Mouse (Mus musculus): ENCODE results near the gene Zfp382. TPM values are rescaled to one million over a fixed set of nuclear protein-coding genes. Genes with fewer than 3 reads are reported as not detected.
A peak's percentile ranks its signal among the peaks of the same experiment; 100 is the strongest.
"Not testable (repeated sequence)": the region's sequence is repeated elsewhere in the genome, so short reads cannot be mapped to it uniquely, and the experiment has no call there.

The Zfp382 gene
- 10 to 100 TPM; 10.5 to 11.0 TPM for total RNA-seq (2021)

DNA sequence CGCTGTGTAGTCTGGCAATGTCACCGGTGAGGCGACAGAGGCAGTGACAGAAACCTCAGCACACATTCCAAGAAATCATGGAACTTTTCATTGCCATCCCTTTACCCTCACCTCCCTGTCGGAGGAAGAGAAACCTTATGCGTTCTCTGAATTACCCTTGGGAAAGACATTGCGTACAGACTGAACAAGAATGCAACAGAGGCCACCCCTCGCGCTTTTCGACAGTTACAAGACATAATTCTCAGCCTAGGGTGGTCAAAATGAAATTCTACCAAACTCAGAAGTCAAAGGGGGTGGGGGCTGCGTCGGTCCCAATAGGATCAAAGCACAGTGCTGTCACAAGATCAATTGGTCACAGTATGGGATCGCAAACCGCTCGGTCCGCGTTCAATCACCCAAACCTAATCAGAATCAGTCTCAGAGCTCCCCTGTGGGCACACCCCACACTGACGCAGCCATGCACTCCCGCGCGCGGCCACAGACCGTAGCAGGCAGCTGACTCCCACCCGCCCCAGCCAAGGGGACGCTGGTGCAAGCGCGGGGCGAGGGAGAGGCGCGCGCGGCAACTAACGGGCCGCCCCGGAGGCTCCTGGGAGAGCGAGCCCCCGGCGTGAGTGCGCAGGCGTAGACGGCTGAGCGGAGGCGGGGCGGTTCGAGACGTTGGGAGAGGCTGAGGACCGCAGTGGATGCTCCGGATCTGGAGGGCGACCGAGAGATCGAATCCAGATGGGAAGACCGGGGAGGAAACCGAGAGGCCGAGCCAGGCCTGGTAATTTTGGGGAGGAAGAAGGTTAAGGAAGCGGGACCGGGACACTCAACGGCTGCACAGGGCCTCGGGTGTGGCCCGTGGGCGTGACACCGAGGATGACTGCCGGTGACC lies at the start of gene Zfp382:
Gene Zfp382, plus strand, starts transcription at position 635 of the 880 bp plus-strand sequence.
- DNase-seq = peak; percentile 94

DNA sequence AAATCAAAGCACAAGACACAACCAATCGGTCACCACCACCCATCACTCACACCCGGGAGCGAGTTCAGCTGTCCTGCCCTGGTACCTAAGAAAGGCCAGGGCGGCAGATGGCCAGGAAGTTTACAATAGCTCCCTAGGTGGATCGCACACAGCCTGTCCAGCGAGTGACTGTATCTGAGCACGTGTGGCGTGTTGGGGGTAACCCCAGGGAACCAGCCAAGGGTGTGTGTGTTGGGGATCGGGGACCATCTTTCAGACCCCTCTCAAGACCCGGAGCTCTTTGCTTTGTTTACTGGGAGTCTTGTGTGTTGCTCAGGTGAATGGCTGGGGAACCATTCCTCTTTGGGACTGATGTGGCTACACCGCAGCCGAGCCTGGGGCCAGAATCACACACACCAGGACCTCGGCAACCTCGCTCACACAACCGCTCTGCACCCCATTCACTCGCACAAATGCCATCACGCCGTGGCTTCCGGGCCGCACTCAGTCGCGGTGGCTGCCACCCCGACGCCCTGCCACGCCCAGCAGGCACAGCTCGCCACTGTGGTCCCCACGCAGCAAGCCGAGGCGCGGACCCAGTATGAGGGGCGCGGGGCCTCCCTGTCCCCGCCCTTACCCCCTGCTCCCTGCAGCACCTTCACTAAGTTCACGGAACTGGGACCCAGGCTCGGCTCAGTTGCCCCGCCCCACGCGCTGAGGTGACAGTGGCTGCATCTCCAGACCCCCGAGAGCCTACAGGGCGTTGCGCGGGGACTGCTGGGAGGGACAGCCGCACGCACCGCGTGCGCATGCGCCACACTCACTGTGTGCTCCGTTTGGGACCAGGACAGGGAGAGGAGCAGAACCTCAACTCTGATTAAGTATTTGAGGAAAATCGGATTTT lies 49.4 kb upstream of the Zfp382 start, which contains the start of gene Zfp82:
Gene Zfp82, minus strand, starts transcription at position 755 of the 883 bp plus-strand sequence.
- peak; percentile 82 for DNase-seq

DNA sequence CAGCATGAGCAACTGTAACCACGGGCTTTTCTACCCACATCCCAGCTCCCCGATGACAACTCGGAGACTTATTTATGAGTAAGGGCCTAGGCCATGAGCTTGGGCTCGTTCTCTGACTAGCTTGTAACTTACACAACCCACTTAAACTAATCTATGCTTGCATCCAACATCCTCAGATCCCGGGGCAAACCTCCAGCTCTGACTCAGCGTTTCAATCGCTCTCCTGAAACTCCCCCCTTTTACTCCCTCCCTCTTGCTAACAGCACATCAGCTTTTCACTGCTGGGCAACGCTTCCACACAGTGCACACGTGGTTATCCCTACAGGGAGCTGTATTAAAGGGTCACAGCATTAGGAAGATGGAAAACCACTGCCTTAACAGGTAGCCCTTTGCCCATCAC lies 35.2 kb upstream of the Zfp382 start:
- no peak for DNase-seq

DNA sequence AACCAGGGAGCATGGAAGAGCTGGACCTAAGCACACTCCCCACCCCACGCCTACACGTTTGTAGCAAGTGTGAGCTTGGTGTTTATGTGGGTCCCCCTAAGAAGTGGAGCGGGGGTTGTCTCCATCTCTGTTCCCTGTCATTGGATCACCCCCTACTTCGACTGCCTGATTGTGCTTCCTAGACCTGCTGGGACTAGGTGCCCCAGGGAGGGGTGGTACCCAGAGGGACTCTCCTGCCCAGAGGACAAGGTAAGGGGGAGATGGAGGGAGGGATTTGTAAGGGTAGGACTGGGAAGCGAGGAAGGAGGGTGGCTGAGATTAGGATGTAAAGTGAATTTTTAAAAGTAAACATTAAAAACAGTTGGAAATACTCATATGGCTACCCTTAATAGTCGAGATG lies 32.3 kb upstream of the Zfp382 start:
- no peak for DNase-seq

DNA sequence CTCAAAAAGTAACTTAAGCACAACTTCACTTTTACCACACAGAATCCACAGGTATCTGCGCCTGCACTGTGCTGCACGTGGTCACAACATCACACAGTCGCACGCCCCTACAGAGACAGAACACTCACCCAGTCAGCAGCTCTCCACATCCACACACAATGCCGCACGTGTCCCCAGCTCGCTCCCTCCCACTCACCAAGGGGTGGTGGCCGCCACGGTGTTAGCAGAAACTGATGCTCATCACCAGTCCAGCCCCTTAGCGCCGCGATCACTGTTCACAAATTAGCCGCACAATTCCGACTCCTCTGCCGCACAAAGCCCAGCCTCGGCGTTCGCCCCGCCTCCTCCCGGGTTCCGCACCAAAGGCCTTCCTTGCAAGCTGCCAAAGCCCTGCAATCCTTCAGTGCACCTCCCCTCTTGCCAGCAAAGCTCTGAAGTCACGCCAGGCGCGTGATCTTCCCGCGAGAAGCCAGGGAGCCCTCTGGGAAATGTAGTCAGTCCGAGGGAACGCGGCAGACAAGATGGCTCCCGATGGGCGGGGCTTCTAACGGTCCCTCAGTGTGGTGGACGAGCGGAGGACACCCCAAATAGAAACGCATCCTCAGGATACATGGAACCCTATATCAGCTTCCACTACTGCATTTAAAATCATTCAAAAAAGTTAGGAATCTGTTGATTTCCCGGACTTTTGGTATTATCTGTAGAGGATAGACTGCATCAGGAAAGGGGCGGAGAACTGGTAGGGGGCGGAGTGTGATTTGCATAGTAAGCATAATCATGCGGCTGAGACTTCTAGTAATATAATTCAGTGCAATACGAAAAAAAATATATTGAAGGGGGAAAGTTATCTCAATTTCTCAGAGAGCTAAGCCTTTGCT lies 31.4 kb upstream of the Zfp382 start, which contains the start of the genes Gm26920 and Zfp566:
Gene Gm26920, minus strand, starts transcription at position 319 of the 878 bp plus-strand sequence.
Gene Zfp566, minus strand, starts transcription at position 436 of the 878 bp plus-strand sequence.
- peak; percentile 97 for DNase-seq

DNA sequence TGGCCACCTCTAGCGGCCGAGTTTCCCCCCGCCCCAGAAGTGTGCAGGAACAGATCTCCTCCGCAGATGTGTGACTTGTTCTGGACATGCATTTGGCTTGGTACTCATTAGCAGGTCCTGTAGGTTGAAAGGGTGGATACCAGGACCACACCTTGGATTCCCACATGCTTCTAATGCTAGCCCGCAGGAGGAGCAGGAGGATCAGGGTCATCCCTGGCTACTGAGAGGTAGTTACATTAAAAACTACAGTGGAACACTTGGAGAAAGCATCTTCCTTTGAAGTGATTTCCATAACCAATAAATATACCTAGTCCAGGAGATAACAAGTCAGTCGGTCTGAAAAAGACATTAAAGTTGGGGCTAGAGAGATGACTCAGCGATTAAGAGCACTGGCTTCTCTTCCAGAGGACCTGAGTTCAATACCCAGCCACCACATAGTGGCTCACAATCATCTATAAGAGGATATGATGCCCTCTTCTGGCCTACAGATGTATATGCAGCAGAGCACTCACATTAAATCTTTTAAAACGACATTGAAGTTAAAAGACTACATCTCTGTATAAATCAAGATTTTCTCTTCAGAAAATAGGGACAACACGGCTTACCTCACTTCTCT lies 30.7 kb upstream of the Zfp382 start:
- DNase-seq = no peak

DNA sequence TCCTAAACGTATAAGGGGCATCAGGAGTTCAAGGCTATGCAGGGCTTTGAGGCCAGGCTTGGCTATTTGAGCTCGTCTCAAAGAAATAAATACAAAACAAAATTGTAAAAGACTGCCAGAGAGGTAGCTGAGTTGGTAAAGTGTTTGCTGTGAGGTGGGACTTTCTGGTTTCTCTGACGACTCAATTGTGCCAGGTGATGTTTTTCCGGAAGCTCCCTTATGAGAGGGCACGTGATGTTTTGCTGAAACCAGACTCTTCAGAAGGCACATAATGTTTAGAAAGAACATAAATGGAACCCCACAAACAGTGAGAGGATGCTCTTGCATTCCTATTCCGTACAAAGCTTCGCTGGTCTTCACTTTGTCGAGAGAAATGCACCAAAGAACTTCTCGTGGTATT lies 29.1 kb upstream of the Zfp382 start:
- no peak for DNase-seq

DNA sequence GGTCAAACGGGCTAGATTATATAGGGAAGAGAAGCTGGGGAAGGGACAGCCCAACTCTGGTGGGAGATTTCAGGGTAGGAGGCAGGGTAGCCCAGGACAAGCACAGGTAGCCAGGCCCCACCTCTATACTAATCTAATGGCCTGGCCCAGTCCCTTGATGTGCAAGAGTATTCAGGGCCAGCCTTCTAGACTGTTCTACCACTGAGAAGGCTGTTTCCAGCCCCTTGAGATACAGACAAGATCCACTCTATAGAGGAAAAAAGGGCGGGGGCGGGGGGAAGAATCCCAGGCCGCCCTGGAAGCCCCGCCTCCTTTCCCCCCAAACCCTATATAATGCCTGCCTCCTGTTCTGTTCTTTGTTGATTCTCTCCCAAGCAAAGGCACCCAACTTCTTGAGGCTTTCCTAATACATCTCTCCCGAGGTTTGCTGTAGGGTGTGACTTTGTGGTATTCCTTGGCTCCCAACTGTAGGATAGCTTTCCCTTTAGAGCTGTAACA lies 27.8 kb upstream of the Zfp382 start:
- DNase-seq = no peak

DNA sequence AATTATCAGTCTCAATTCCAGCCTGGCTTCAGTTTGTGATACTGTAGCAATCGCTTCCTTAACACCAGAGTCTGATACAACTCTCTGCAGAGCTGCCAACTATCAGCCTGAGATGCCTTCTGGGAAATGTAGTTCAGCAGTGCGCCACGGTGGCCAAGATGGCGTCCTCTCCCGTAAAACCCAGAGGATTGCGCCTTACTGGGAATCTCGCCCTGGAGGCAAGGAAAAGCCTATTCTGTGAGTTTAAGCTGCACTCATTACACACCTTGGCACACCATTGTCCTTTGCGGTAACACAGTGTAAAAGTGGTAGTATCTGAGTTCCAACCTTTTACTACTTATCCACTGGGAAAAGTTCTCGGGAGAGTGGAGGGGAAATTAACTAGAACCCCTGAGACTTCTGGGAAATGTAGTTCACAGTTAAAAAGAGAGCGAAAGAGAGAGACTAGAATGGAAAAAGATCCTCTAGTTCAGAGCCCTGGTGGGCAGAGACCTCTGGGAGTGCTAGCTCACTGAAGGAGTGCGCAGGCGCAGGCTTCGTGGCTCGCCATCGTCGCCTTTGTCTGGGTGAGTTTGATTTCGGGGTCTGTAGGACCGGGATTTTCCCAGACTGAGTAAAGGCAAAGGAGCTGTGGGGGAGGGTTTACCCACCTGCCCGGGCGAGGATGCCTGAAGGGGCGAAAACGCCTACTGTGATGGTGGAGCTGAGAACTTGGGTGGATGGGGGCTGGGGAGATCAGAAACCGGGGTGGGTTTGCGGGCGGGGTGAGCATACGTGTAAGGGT lies 26.9 kb upstream of the Zfp382 start, which contains the start of gene Zfp260:
Gene Zfp260, plus strand, starts transcription at position 132 of the 784 bp plus-strand sequence.
- DNase-seq = peak; percentile 92

DNA sequence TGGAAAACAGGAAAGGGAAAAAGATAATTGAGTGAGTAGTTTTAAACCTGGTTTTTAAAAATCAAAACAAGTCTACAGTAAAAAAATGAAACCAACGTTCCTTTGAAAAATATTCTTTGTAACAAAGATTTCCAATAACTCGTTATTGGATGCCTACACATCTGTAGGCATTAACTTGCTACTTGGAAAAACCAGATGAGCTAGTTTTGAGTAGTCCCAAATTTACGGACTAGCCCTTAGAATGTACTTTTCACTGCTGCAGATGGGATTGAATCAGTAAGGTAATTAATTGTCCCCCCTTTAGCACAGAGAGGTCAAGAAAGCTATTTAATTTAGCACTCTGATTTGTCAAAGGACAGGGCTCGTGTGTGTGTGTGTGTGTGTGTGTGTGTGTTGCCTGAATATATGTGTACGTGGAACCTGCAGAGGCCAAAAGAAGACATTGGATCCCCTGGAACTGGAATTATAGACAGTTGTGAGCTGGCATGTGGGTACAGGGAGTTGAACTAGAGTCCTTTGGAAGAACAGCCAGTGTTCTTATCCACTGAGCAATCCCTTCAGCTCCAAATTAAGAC lies 26.1 kb upstream of the Zfp382 start:
- no peak for DNase-seq

DNA sequence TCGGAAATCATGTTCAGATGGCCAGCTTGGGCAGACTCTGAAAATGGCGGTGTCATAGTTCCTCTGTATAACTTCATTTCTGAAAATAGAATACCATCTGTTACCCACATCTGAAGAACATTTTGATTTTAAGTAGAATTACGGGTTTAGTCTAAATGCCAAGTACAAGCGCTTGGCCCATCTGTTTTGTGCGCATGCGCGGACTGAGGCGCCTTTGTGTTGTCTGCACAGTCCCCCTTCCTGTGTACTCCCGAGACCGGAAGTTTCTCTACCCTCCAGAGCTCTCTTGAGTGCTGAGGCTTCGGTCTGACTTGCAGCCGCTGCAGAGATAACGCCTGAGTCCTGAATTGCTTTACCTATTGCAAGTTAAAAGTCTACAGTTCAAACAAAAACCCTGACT lies 22.4 kb upstream of the Zfp382 start:
- peak; percentile 21 for DNase-seq

DNA sequence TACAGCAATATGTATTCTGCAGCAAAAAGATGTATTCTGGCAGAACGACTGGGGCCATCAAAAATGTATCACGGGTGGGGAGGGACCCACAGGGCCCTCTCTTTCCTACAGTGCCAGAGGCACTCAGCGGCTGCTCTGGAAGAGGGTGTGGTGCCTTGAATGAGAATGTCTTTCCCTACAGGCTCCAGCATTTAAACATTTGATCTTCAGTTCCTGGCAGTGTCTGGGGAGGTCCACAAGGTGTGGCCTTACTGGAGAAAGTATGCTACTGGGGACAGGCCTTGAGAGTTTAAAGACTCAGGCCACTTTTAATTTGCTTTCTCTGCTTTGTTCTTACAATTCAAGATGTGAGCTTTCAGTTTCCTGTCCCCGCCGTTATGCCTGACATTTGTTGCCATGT lies 5.7 kb upstream of the Zfp382 start:
- no peak for DNase-seq

DNA sequence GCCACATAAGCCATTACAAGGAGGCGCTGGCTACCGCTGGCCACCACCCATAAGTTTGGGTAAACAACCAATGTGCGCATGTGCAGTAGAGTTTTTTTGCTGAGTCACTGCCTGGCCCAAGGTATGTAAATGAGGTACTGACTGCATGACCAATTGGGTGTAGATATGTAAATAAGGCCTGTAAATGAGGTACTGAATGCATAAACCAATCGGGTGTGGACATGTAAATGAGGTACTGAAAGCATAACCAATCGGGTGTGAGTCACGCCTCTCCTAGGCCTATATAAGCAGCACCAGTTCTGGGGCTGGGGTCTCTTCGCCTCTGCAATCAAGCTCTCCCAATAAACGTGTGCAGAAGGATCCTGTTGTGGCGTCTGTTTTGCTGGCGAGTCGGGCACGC lies 3.8 kb upstream of the Zfp382 start:
- not testable (repeated sequence) for DNase-seq

DNA sequence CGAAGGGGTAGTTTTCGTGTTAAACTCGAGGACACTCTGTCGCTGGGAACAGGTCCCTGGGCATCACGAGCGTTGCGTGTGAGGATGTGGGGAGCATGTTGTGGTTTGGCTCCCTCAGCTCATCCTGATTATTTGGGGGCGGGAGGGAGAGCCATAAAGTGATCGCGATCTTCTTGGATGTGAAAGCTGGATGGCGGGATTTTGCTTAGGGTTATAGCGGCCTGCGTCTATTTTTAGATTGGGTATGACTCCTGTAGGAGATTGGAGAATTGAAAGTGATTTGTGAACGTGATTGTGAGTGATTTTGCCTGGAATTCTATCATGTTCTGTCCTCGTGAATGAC lies 417 bp downstream of the Zfp382 start:
- DNase-seq = no peak

DNA sequence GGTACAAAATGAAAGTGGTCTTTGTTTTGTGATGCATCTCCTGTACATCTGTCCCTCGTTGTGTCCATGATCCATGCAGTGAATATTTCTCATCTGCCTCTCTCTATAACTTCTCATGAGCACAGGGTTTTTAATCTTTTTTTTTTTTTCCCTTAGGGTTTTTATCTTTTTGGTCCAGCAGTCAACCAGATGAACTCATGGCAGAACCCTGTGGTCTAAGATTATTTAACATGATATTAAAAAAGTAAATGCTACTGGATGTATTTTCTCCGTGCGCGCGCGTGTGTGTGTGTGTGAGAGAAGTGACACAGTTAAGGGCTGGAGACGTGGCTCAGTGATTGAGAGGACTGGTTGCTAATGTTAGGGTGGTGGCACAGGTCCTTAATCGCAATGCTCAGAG lies 8.2 kb downstream of the Zfp382 start:
- DNase-seq = no peak

DNA sequence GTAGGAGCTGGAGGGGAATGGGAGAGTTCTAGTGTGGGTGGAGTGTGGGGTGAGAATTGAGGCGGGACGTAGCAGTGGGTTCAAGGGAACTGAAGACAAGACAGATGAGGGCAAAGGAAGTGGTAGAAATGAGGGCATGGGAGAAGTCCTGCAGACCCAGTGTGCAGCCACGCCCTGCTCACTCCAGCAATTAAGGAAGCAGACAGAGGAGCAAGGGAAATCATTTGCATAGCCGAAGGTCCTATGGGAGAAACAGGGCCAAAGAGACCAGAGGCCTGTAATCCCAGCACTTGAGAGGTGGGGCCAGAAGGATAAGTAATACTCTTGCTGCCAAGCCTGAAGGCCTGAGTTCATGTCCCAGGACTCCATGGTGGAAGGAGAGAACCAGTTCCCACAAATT lies 10.7 kb downstream of the Zfp382 start:
- DNase-seq = no peak

DNA sequence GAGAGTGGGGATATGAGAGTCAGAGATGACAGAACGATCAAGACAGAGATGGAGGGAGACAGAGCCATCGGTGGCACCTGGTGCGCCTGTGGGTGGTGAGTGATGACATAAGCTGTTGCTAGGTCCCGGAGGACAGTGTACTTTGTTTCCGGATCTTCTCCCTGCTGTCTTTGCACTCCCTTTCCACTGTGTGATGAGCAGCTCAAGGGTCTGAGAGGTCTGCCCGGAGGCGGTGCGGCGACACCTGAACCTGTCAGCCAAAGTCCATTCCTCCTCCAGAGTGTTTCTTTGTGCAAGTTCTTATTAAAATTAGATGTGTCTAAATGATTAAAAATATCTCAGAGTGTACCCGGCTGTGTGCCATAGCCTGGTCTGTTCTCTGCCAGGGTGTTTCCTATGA lies 15.1 kb downstream of the Zfp382 start:
- no peak for DNase-seq

DNA sequence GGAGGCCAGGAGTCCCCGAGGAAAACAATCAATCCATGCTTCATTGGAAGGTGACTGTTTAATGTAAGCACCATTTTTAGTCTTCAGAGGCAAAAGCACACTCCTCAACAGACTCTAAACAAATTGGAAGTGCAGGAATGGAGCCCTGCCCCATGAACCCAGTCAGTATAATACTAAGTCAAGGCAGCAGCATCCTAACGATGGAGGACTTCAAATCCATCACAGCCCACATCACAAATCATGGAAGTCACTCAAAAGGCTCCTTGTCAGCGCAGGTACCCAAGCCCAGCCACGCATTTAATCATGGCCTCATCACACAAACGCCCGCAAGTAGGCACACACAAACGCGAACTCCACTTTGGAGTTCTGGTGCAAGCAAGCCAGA lies 21.4 kb downstream of the Zfp382 start:
- DNase-seq = no peak

DNA sequence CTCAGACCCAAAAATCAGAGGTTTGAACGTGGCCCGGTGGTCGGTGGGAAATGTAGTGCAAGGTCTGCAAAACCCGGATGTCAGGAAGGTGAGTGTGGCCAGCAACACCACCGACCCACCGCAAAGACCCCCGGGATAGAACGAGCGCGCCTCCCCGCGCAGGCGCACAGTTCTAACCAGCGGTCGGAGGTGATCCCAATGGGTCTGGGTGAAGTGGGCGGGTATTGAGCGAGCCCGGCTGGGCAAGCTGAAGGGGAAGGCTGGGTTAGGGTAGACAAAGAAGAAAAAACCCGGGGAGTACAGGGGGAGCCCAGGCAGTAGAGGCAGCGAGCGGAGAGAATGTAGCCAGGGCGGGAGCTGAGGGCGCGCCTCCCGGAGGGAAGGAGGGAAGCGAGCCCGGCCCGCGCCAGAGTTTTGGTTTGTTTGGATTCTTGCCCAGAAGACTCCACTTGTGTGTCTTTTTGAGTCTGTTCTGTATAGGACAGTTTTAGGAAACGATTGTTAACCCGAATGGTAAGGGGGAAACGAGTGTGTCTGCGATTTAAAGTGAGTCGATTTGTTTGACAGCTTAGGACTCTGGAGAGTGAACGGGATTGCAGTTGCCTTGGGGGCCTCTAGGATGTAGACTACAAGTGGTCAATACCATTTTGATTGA lies 21.9 kb downstream of the Zfp382 start:
- peak; percentile 84 for DNase-seq

DNA sequence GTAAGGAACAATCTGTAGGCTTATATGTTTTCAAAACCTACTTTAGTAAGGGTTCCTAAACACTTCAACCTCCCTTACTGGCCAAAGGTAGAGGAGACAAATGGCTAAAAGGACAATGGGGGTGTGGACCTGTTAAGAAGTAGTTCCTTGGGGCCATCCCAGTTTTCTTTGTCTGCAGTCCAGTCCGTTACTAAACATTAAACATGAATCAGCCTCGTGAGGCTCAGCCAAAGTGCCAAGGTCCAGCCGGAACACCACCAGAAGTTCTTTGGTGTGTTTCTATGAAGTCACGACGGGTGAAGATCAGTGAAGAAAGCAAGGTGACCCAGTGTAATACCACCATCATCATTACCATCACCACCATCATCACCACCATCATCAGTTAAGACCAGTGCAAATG lies 25.3 kb downstream of the Zfp382 start:
- DNase-seq = no peak

All from heart, postnatal 4 days (tissue).